Mouse (Mus musculus) ES-E14 (cell line): Measurements from ENCODE around the gene Ppia.
A peak's percentile ranks its signal among the peaks of the same experiment; 100 is the strongest.

Source experiments
- HCFC1 ChIP-seq: IDR thresholded peaks from 2 replicates; pipeline ENCODE4 v1.6.1; 2012; ENCODE audit warnings: low read length, inconsistent platforms, borderline replicate concordance; ENCODE audit not compliant: insufficient read depth
- MAFK ChIP-seq: IDR thresholded peaks from 2 replicates; pipeline ENCODE4 v1.6.1; 2014; ENCODE audit warnings: mild to moderate bottlenecking, low read depth, low read length, inconsistent platforms; ENCODE audit not compliant: insufficient read depth
- ZNF384 ChIP-seq: IDR thresholded peaks from 2 replicates; pipeline ENCODE4 v1.6.1; 2012; ENCODE audit warnings: low read depth, low read length, inconsistent platforms

DNA sequence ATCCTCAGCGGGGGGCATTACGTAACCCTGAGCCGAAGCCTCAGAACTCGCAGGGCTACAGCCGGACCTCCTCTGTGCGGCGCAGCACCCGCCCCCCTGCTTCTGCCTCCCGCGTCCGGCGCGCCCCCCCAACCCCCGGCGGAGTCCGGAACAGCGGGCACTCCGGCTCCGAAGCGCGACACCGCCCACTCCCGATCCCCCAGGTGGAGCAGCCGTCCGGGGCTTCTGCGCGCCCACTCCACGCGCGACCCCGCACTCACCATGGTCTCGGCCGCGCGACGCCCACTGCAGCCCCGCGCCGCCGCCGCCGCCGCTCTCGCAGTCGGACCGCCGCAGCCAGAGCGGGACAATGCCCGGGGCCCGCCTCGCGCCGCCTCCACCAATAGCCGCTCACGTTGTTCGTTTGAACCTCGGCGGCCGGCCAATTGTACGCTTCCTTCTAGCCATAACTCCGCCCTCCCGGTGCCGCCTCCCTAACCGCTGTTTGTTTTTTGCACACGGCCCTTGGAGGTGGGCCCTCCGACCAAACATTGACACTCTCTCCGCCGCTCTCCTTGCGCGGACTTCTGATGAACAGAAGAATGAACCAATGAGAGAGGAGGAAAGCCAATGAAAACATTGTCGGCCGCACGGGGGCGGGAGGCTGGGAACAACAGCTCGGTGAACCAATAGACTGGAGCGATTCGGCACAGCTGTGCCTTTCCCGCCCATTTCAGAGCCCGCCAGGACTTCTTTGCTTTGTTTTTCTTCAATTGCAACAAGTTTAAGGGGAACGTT, 29.0 kb downstream of the Ppia start, which contains the start of gene H2afv:
- TF ChIP-seq ZNF384 (no peak), MAFK (no peak), HCFC1 (0 out of 2 replicates have a peak, but pooled peaks have one; percentile 49)
